Mouse (Mus musculus) hindbrain, postnatal 0 days (tissue): ENCODE data around the gene Cfap52. TPM values are rescaled to one million over a fixed set of nuclear protein-coding genes. Genes with fewer than 3 reads are reported as not detected.

ENCODE experiments used
- ATAC-seq: fragments of 200-750 bp; cut with Nextera tagmentation; 2 replicates; pipeline ENCODE4 v1.8.0; 2017; ENCODE audit warnings: mild to moderate bottlenecking, moderate TSS enrichment, moderate library complexity
- DNase-seq: peaks from one replicate; pipeline ENCODE4 v3.0.0-alpha.2; 2015; ENCODE audit warnings: low spot score
- H3K27ac ChIP-seq: fragments of 300-500 bp; sonication (generic); 2 replicates; pipeline ENCODE4 v1.5.1; 2014; ENCODE audit warnings: mild to moderate bottlenecking
- H3K27me3 ChIP-seq: fragments of 300-500 bp; sonication (generic); 2 replicates; pipeline ENCODE4 v1.6.1; 2014; ENCODE audit warnings: low read length, mixed read lengths; ENCODE audit not compliant: insufficient read depth
- H3K36me3 ChIP-seq: fragments of 300-500 bp; sonication (generic); 2 replicates; pipeline ENCODE4 v1.6.1; 2014; ENCODE audit warnings: low read length, mixed read lengths; ENCODE audit not compliant: insufficient read depth
- H3K4me1 ChIP-seq: fragments of 300-500 bp; sonication (generic); 2 replicates; pipeline ENCODE4 v1.6.1; 2014; ENCODE audit warnings: antibody characterized with exemption, low read length, mixed read lengths; ENCODE audit not compliant: insufficient read depth
- H3K4me2 ChIP-seq: fragments of 300-500 bp; sonication (generic); 2 replicates; pipeline ENCODE4 v1.6.1; 2014; ENCODE audit warnings: low read depth, mild to moderate bottlenecking, low read length, moderate library complexity, mixed read lengths
- H3K4me3 ChIP-seq: fragments of 300-500 bp; sonication (generic); 2 replicates; pipeline ENCODE4 v1.5.1; 2014; ENCODE audit warnings: low read length
- H3K9ac ChIP-seq: fragments of 300-500 bp; sonication (generic); replicated peaks from 2 replicates; pipeline ENCODE4 v1.6.1; 2014; ENCODE audit warnings: mild to moderate bottlenecking, low read length, moderate library complexity, mixed read lengths
- H3K9me3 ChIP-seq: fragments of 300-500 bp; sonication (generic); 2 replicates; pipeline ENCODE4 v1.6.1; 2016; ENCODE audit warnings: low read length, mixed read lengths
- CTCF ChIP-seq: IDR thresholded peaks from 2 replicates; pipeline ENCODE4 v1.5.1; 2016; ENCODE audit warnings: antibody characterized with exemption, control low read depth, low read depth
- WGBS: fragments of 180-500 bp; shearing (Covaris S2); extraction: QIAGEN DNeasy Blood & Tissue Kit; methylation state at CpG from one replicate; pipeline ENCODE4 v1.1.7; 2014; 5-methylcytosine and 5-hydroxymethylcytosine counted together
- polyA plus RNA-seq: library from polyadenylated mRNA; unstranded; fragments of >200 nt; fragmentation: Nextera tagmentation; extraction: Ambion mirVana; gene quantifications from 2 replicates; pipeline ENCODE4 v1.2.1, GENCODE M21; 2015
- total RNA-seq: library from RNA; depleted of rRNA; stranded (reverse); fragments of >200 nt; gene quantifications from 2 replicates; pipeline ENCODE4 v1.2.3, GENCODE M21; 2014

Gene Cfap52
- total and polyA plus RNA-seq, 2 experiments from 2014 or later, result 3.3 to 4.6 TPM

DNA sequence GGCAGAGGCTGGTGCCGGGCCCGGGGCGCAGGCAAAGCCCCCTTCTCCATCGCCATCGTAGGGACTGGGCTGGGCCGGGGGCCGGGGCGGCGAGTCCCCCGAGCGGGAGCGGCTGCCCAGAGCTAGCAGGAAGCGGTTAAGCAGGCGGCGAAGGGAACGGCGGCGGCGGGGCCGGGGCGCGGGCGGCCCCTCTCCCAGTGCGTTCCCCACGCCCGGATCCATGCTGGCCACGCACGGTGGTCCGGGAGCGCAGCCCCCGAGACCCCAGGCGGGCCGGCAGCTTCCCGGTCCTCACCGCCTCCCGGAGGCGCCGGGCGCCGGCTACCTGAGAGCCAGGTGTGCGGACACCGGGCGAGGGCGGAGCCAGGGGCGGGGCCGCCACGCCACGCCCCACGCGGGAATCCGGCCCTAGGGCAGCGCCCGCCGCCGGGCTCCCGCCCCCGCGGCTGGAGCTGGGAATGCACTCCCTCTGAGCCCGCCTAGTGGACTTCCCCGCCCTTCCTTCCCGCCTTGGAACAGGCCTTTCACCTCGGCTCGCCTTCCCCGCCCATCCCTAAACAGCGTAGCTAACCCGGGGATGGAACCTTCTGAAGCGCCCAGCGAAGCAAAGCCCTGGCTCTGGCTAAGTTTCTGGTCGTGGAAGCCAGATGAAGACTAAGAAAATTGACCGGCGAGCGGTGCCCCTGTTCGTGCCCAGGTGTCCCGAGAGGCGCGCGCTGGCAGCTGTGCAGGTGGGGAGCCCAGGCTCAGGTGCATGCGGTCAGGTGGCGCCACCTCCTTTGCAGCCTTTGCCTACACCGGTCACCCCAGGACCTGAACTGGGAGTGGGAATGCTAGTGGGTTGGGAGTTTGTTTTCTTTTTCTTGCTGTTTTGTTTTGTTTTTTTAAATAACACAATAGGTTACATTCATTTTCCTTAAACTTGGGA, 43.4 kb downstream of the Cfap52 start, which contains the start of gene Usp43:
Gene Usp43 (minus strand): TSS at position 327 of the 928 bp plus-strand sequence.
- peak; percentile 53 for DNase-seq
- Histone ChIP-seq H3K9me3 (no peaks in the 10 kb centered on the region), H3K27ac (no peak within 1 kb of the TSS; the same call in 1 of the 2 replicates), H3K27me3 (peaks cover 8% of the 10 kb centered on the region; the same call in 1 of the 2 replicates), H3K9ac (peak within 1 kb of the TSS; percentile 60), H3K36me3 (no peaks in the 10 kb centered on the region), H3K4me3 (peak within 1 kb of the TSS; percentile 57), H3K4me2 (peak within 1 kb of the TSS; percentile 98), H3K4me1 (no peaks in the 10 kb centered on the region)
- WGBS, result 0% methylated on average over 73 of the region's 80 CpGs
- no peak for TF ChIP-seq CTCF
- ATAC-seq, result peak; percentile 65; the same call in 1 of the 2 replicates

DNA sequence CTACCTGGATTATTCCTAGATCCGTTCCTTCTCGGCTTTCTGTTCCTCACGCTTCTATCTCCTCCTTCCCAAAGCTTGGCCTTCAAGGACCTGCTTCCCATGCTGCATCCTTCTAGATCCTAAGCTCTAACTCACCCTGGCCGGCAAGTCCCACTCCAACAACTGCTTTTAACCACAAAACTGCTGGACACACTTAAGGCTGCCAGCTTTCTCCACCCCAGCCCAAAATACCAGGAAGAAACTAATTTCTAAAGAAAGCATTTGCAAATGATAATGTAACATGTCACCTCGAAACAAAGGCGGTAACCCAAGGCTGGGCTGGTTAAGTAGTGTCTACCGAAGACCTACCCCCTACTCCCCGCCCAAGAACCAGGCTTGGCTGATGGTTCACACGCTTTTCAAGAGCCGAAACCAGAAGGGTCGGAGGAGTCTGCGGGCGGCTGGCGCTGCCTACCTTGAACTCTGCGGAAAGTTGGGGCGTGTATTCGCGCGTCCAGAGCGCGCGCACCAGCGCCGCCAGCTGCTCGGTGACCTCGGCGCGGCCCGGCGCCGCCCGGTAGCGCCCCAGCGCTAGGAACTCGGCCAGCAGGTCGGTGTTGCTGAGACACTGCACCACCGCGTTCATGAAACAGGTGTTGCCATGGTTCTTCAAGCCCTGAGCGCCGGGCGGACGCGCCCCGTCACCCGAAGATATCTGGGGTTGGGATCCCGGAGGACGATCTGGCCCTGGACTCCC, 44.2 kb downstream of the Cfap52 start:
- DNase-seq, result peak; percentile 47
- ATAC-seq, result peak; percentile 49; the same call in 1 of the 2 replicates
- peaks cover 8% of the 10 kb centered on the region; the same call in 1 of the 2 replicates for H3K27me3 ChIP-seq
- no peaks in the 10 kb centered on the region for H3K36me3 ChIP-seq
- 3% methylated on average over 47 of the region's 47 CpGs for WGBS
- H3K4me3 ChIP-seq, result peak overlapping the region; percentile 57
- no peaks in the 10 kb centered on the region for H3K9me3 ChIP-seq
- H3K9ac ChIP-seq, result peak overlapping the region; percentile 60
- TF ChIP-seq CTCF, result no peak
- H3K4me1 ChIP-seq, result no peaks in the 10 kb centered on the region
- H3K27ac ChIP-seq, result no peak overlapping the region
- peak overlapping the region; percentile 98 for H3K4me2 ChIP-seq

DNA sequence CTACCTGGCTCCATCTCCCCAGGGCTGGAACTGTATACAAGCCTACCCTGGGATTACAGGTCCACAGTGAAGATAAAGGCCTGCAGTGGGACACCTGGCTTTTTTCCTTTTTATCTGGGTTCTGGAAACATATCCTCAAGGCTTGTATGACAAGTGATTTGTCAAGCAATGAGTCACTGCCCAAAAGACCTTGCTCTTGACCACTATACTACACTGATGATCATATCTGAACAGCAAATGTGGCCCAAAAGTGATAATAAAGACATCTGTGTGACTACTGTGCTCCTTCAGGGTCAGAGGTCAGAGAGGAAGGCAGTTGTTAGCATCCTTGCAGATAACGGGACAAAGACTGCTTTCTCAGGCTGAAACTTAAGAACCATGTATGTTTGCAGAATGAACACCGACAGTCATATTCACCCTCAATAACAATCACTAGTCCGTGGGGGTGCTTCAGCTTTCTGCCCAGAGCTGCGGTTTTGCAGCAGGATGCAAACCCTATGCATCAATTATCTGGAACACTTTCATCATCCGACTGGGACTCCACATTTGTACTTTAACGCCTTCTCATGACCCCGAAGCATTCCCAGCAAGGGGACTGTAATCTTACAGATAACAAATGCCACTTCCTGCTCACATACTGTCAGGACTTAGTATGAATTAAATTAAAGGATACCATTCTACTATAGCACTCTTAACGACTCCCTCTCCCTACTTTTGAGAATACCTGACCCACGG, 45.1 kb downstream of the Cfap52 start:
- Histone ChIP-seq H3K4me3 (no peak overlapping the region), H3K27me3 (peaks cover 8% of the 10 kb centered on the region; the same call in 1 of the 2 replicates), H3K27ac (no peak overlapping the region), H3K9me3 (no peaks in the 10 kb centered on the region), H3K36me3 (no peaks in the 10 kb centered on the region), H3K4me1 (no peaks in the 10 kb centered on the region), H3K9ac (no peak overlapping the region), H3K4me2 (0 out of 2 replicates have a peak overlapping the region, but pooled peaks have one; percentile 98)
- ATAC-seq (no peak), DNase-seq (no peak)
- TF ChIP-seq CTCF, result no peak
- WGBS, result 51% methylated on average over 9 of the region's 9 CpGs

GRCm38 (mm10) chr11:67919593-67919992, 45.9 kb downstream of the Cfap52 start:
- Histone ChIP-seq H3K27me3 (peaks cover 8% of the 10 kb centered on the region; the same call in 1 of the 2 replicates), H3K27ac (no peak overlapping the region), H3K9me3 (no peaks in the 10 kb centered on the region), H3K4me1 (no peaks in the 10 kb centered on the region), H3K9ac (no peak overlapping the region), H3K36me3 (no peaks in the 10 kb centered on the region), H3K4me2 (no peak overlapping the region), H3K4me3 (no peak overlapping the region)
- 79% methylated on average over 5 of the region's 5 CpGs for WGBS
- TF ChIP-seq CTCF, result no peak
- ATAC-seq, result no peak
- DNase-seq, result no peak

- H3K4me2 ChIP-seq, result no peak overlapping the region
- no peak overlapping the region for H3K27ac ChIP-seq
- no peaks in the 10 kb centered on the region for H3K36me3 ChIP-seq
- DNase-seq, result no peak
- no peaks in the 10 kb centered on the region for H3K9me3 ChIP-seq
- no peak overlapping the region for H3K4me3 ChIP-seq
- 81% methylated on average over 3 of the region's 3 CpGs for WGBS
- H3K27me3 ChIP-seq, result peaks cover 8% of the 10 kb centered on the region; the same call in 1 of the 2 replicates
- ATAC-seq, result no peak
- TF ChIP-seq CTCF, result no peak
- H3K4me1 ChIP-seq, result no peaks in the 10 kb centered on the region
- no peak overlapping the region for H3K9ac ChIP-seq
Observed at GRCm38 (mm10) chr11:67917126-67917525, 48.3 kb downstream of the Cfap52 start.

- no peak for TF ChIP-seq CTCF
- DNase-seq (no peak), ATAC-seq (no peak)
- H3K27me3 ChIP-seq, result no peaks in the 10 kb centered on the region
- no peak overlapping the region for H3K4me2 ChIP-seq
- H3K9me3 ChIP-seq, result no peaks in the 10 kb centered on the region
- H3K9ac ChIP-seq, result no peak overlapping the region
- 84% methylated on average over 5 of the region's 5 CpGs for WGBS
- H3K36me3 ChIP-seq, result no peaks in the 10 kb centered on the region
- no peak overlapping the region for H3K27ac ChIP-seq
- H3K4me3 ChIP-seq, result no peak overlapping the region
- no peaks in the 10 kb centered on the region for H3K4me1 ChIP-seq
Observed at GRCm38 (mm10) chr11:67911074-67911473, 54.4 kb downstream of the Cfap52 start.
